Mouse (Mus musculus) liver, adult 10 weeks (tissue): Measurements from ENCODE around the gene R3hdm4. TPM values are rescaled to one million over a fixed set of nuclear protein-coding genes. Genes with fewer than 3 reads are reported as not detected.

Experiments
- polyA plus RNA-seq: library from polyadenylated mRNA; stranded (reverse); fragments of 350-450 nt; fragmentation: Illumina TruSeq; extraction: RNeasy Lipid Tissue Mini Kit (QIAGEN cat#74804); gene quantifications from one replicate; pipeline ENCODE4 v1.2.3, GENCODE M21; 2014; ENCODE audit warnings: low read depth, low replicate concordance

R3hdm4 gene
- polyA plus RNA-seq, result 5.4 TPM

DNA sequence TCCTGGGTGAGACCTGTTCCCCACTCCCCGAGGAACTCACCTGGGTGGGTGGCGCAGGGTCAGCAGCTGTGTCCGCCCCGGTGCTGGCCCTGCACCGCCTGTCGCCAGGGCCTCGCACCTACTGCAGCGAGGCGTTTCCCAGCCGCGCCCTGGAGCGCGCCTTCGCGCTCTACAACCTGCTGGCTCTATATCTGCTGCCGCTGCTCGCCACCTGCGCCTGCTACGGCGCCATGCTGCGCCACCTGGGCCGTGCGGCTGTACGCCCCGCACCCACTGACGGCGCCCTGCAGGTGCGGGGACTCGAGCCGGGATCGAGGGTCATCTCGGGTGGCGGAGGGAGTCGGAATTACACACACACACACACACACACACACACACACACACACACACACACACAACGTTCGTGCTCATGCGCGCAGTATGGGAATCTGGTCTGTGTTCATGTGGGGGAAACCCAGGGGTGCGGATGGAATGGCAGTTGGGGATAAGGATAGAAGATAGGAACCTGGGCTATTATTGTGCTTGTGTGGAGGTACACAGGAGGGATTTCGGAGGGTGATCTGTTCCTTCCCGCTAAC, at the start of gene R3hdm4:
Gene R3hdm4, minus strand, starts transcription at position 251 of the 578 bp plus-strand sequence.

GRCm38 (mm10) chr10:79970415-79971182, 49.6 kb upstream of the R3hdm4 start, which contains the start of gene Grin3b:
Gene Grin3b (plus strand): TSS chr10:79970715.

GRCm38 (mm10) chr10:79959847-79960601, 39.0 kb upstream of the R3hdm4 start, which contains the start of gene Wdr18:
Gene Wdr18 (plus strand): TSS chr10:79960152.

DNA sequence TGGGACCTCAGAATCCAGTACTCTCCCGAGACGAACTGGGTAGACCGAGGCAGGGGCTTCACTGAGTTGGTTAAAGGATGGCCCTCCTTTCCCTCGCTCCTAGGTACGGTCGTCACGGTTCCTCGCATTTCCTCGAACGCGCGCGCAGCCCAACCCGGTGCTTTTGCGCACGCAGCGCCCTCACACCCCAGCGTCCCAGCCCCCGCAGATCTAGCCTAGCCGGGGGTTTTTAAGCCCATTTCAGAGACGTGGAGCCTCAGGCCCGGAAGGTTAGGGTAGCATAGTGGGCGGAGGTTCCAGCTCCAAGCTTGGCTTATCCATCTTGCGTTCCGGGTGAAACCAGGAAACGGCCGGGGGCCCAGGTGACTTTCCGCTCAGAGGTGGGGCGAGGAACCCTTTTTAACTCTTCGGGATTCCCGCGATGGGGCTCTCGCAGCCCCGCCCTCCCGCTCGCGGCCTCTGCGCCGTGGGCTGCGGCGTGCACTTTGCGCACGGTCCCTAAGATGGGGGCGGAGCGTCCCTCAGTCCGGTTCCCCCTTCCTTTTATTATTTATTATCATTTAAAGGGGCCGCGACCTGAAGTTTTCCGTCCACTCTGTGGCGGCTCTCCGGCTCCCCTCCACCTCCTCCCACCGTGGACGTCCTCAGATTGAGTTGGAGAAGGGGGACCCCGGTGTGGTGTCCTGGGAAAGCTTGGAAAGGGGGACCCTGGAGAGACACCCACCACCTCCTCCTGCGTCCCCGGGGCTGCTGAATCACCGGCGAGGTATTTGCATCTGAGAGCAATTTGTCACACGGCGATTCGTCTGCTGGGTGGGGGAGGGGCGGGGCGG, 5.7 kb upstream of the R3hdm4 start, which contains the start of gene Arid3a:
Gene Arid3a, plus strand, starts transcription at position 553 of the 833 bp plus-strand sequence.

DNA sequence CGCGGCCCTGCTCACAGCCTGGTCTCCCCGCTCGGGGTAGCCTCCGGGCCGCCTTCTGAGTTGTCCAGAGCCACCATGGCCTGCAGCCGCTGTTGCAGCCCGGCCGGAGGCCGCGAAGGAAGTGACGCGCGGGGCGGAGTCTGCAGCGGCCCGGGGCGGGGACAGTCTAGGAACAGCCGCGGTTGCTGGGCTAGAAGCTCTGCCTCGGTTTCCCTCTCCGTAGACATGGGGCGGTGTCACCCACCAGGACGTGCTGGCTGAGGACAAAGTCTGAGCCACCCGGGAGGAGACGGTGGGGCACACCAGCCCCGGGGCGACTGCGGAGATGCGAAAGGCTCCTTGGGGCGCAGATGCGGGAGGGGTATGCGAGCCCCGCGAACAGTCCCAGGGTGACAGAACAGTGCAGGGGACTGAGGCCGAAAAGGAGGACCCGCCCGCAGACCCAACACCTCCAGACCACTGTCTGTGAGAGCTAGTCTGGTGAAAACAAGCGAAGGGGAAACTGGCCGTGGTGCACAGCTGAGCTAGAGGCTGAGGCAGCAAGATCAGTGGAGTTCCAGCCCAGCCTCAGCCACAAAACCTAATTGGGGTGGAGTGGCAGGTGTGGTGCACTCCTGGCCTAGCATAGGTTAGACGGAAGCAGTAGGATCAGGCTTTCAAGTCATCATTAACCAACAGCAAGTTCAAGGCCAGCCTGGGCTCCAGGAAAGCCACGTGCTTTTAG, 4.0 kb downstream of the R3hdm4 start, which contains the start of gene Kiss1r:
Gene Kiss1r, plus strand, starts transcription at position 164 of the 724 bp plus-strand sequence.

DNA sequence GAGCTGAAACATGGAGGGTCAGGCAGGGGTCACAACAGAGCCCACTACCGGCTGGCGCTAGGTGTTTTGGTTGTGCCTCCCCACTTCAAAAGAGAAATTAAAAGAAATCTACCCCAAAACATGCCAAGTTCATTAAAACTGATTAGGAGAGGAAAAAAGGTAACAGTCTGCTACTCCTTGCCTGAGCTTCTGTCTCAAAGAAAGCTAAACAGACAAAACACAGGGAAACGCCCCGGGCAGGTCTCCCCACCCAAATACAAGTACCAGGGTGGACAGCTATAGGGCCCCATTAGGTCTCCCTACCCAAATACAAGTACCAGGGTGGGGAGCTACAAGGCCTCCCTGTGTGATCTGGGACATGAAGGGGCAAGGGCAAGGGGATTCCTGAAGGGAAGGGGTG, 10.5 kb downstream of the R3hdm4 start, which contains the start of gene Gm26602:
Gene Gm26602, plus strand, starts transcription at position 301 of the 400 bp plus-strand sequence.

GRCm38 (mm10) chr10:79908167-79909091, 12.6 kb downstream of the R3hdm4 start, which contains the start of gene Med16:
Gene Med16 (minus strand): TSS chr10:79908923.

DNA sequence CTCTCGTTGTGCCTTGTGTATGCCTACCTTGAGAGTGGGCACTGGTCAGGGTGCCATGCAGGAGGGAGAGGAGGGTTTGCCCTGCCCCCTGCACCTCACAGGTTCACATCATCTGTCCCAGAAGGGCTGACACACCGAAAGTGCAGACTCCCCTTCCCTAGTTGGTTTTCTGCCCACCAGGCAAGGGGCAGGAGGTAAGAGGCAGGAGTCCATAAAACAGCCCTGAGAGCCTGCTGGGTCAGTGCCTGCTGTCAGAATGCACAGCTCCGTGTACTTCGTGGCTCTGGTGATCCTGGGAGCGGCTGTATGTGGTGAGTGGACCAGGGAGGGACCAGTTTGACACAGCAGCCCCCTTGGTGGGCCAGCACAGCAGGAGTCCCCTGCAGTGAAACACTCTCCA, 30.3 kb downstream of the R3hdm4 start, which contains the start of gene Cfd:
Gene Cfd, plus strand, starts transcription at position 184 of the 400 bp plus-strand sequence.

GRCm38 (mm10) chr10:79886054-79886453, 35.0 kb downstream of the R3hdm4 start, which contains the start of gene Elane:
Gene Elane (plus strand): TSS chr10:79886247.

GRCm38 (mm10) chr10:79874290-79874862, 46.6 kb downstream of the R3hdm4 start, which contains the start of the genes Prtn3 and Plppr3:
Gene Prtn3 (plus strand): TSS chr10:79874476.
Gene Plppr3 (minus strand): TSS chr10:79874634.

Other genes starting within 250 kb of the R3hdm4 start
- 7.5 TPM for gene Cdc34, start 239.0 kb downstream of the R3hdm4 start, polyA plus RNA-seq
- not detected for gene Gzmm, start 232.2 kb downstream of the R3hdm4 start, polyA plus RNA-seq
- 261 TPM for gene Bsg, start 216.7 kb downstream of the R3hdm4 start, polyA plus RNA-seq
- not detected for gene Hcn2, start 204.6 kb downstream of the R3hdm4 start, polyA plus RNA-seq
- gene Polrmt, start 174.6 kb downstream of the R3hdm4 start, polyA plus RNA-seq, result 4.2 TPM
- not detected for gene Fgf22, start 166.1 kb downstream of the R3hdm4 start, polyA plus RNA-seq
- gene Rnf126, start 154.3 kb downstream of the R3hdm4 start, polyA plus RNA-seq, result 0.93 TPM
- not detected for gene Fstl3, start 143.9 kb downstream of the R3hdm4 start, polyA plus RNA-seq
- not detected for gene Prss57, start 130.2 kb downstream of the R3hdm4 start, polyA plus RNA-seq
- gene Palm, start 127.6 kb downstream of the R3hdm4 start, polyA plus RNA-seq, result not detected
- gene Misp, start 100.2 kb downstream of the R3hdm4 start, polyA plus RNA-seq, result not detected
- gene Ptbp1, start 66.8 kb downstream of the R3hdm4 start, polyA plus RNA-seq, result 29.0 TPM
- not detected for gene Prtn3, start 46.7 kb downstream of the R3hdm4 start, polyA plus RNA-seq
- gene Plppr3, start 46.6 kb downstream of the R3hdm4 start, polyA plus RNA-seq, result not detected
- not detected for gene Elane, start 35.0 kb downstream of the R3hdm4 start, polyA plus RNA-seq
- not detected for gene Cfd, start 30.4 kb downstream of the R3hdm4 start, polyA plus RNA-seq
- not detected for gene Med16, start 12.3 kb downstream of the R3hdm4 start, polyA plus RNA-seq
- not detected for gene Gm26602, start 10.4 kb downstream of the R3hdm4 start, polyA plus RNA-seq
- gene Kiss1r, start 4.2 kb downstream of the R3hdm4 start, polyA plus RNA-seq, result not detected
- 0.19 TPM for gene Arid3a, start 5.8 kb upstream of the R3hdm4 start, polyA plus RNA-seq
- 1.8 TPM for gene Wdr18, start 38.9 kb upstream of the R3hdm4 start, polyA plus RNA-seq
- gene Grin3b, start 49.5 kb upstream of the R3hdm4 start, polyA plus RNA-seq, result not detected
- gene Tmem259, start 63.1 kb upstream of the R3hdm4 start, polyA plus RNA-seq, result 1.4 TPM
- gene Cnn2, start 67.4 kb upstream of the R3hdm4 start, polyA plus RNA-seq, result 0.66 TPM
- 0.08 TPM for gene Abca7, start 75.3 kb upstream of the R3hdm4 start, polyA plus RNA-seq
- 0.13 TPM for gene Arhgap45, start 95.4 kb upstream of the R3hdm4 start, polyA plus RNA-seq
- 0.85 TPM for gene Polr2e, start 118.6 kb upstream of the R3hdm4 start, polyA plus RNA-seq
- gene Gpx4, start 126.0 kb upstream of the R3hdm4 start, polyA plus RNA-seq, result 73.4 TPM
- 0.64 TPM for gene Sbno2, start 184.4 kb upstream of the R3hdm4 start, polyA plus RNA-seq
- 9.5 TPM for gene Stk11, start 194.6 kb upstream of the R3hdm4 start, polyA plus RNA-seq
- gene Atp5d, start 217.4 kb upstream of the R3hdm4 start, polyA plus RNA-seq, result 4.3 TPM
- gene Cbarp, start 219.6 kb upstream of the R3hdm4 start, polyA plus RNA-seq, result not detected
- 5.2 TPM for gene Midn, start 227.1 kb upstream of the R3hdm4 start, polyA plus RNA-seq
- 8.9 TPM for gene Cirbp, start 244.8 kb upstream of the R3hdm4 start, polyA plus RNA-seq